Mouse (Mus musculus): ENCODE data around the gene Prepl. TPM values are rescaled to one million over a fixed set of nuclear protein-coding genes. Genes with fewer than 3 reads are reported as not detected.
A peak's percentile ranks its signal among the peaks of the same experiment; 100 is the strongest.

Gene Prepl
- 10 to 100 TPM; 40.3 to 40.5 TPM for total RNA-seq (2021)
- long read RNA-seq, experiment 1, transcript Prepl-202 (15 exons, 2,734 nt), result minor isoform, 7 of 28 reads
- long read RNA-seq, experiment 1, transcript Prepl-201 (14 exons, 3,255 nt), result major isoform, 15 of 28 reads
- long read RNA-seq, experiment 1, partial matches to known transcripts, result 2 of 28 reads
- long read RNA-seq, experiment 1, other reads (novel, unspliced or antisense), result 4 of 28 reads
- long read RNA-seq, experiment 2, transcript Prepl-201 (14 exons, 3,255 nt), result minor isoform, 11 of 38 reads
- long read RNA-seq, experiment 2, transcript Prepl-202 (15 exons, 2,734 nt), result major isoform, 16 of 38 reads
- long read RNA-seq, experiment 2, partial matches to known transcripts, result 6 of 38 reads
- long read RNA-seq, experiment 2, other reads (novel, unspliced or antisense), result 5 of 38 reads

DNA sequence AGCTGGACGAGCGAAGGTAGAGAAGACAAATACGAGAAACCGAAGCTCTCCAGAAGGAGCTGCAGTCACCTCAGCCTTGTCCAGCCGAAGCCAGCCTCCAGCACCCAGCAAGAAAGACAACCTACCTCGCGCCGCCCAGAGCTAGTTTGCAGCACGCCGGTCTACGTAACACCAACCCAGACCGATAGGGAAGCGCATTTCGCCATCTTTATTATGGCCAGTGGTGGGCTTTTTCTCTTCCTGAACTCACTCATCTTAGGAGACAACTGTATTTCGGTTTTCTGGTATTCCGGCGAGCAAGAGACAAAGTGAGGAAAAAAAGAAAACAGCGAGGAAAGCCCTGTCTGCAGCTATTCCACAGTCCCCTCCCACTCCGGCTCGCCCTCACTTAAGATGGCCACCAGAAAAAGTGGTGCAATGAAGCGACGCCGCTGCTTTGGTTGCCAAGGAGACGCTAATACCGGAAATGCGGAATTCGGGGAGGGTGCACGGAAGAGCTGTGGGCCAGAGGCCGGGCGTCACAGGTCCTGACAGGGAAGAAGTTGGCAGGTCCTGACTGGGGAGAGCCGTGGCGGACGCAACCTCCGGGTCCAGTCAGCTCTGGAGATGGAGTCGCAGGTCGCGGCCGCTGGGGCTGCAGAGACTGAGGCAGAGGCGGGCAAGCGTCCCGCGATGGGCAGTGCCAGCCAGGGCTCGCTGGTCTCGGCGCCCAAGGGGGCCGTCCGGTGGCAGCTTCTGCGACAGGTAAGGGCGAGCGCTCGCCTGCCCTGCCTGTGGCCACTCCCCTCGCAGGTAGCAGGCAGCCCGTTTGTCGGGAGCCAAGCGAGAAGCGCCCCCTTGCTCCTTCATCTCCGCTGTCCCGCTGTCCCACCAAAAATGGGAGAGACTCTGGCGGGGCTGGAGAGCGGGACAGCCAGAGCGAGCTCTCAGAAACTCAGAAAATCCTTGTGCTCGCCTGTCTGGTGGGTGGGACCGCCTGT lies at the start of gene Prepl, which contains the start of gene Camkmt:
Prepl (minus strand) TSS at position 122 of the 980 bp plus-strand sequence.
Camkmt (plus strand) TSS at position 433 of the 980 bp plus-strand sequence.
- peak; percentile 86 to 90 for DNase-seq (ENCODE audit: low spot score in 2 of 2)

DNA sequence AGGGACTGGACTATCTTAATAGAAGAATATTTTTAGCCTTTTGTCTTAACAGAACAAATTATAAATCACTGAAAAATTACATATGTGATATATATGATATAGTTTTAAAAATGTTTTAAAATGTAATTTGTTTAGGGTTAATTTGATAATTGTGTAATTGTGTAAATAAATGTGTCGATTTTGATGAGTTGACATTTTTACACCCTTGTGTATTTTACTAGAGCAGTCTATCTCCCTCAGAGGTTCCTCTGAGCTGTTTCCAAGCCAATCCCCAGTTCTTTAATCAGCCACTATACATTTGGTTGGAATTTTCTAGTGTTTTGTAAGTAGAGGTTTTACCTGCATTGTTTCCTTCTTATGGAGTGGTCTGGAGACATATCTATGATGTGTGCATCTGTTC lies 48.4 kb upstream of the Prepl start:
- DNase-seq (ENCODE audit: low spot score in 2 of 2), result no peak

DNA sequence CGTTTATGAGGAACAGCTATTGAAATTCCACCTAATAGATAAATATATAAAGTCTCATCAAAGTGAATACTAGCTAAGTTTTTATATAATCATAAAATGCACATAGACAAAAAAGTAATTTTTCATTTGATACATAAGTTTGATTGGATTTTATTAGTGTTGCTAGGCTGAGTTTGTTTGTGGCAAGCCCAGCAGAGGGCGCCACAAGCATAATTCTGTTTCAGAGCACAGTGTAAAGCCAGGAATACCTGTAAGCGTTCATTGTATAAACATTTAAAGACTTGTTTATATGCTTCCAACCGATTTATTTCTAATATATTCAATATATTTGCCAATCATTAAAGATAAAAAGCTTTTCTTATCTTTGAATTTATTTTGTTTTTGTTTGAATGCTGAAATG lies 26.6 kb upstream of the Prepl start:
- DNase-seq (ENCODE audit: low spot score in 2 of 2), result peak; percentile 62 to 68

DNA sequence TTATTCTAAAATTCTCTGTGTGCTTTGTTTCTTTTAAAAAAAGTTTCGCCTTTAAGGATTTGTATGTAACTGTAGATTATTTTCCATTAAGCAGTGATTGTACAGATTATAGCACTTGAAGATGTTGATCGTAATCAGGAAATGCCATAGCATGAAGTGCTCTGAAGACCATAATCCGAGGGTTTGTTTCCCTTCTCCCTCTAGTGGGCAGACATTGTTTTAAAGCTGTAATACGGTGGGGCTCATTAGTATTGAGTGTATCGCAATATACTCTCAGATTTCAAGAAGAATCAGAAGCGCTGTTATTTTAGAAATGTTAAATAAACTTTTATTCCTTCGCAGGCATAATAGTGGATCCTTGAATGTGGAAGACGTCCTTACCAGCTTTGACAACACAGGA lies 23.4 kb upstream of the Prepl start:
- no peak for DNase-seq (ENCODE audit: low spot score in 2 of 2)

DNA sequence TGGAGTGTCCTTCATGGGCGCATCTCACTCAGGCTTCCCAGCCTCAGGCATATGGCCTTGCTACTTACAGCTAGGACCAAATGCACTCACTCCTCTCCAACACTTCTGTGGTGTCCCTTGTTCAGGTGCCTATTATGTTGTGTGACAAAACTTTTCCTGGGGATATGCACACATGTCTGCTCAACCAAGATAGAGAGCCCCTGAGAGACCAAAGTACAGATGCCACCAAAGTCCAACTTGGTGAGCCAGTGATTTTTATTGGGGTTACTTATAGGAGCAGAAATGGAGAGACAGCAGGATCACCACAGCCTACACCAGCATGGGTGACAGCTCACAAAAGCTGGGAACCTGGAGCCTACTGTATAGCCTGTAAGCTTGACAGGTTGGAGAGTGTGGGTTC lies 20.6 kb upstream of the Prepl start:
- no peak for DNase-seq (ENCODE audit: low spot score in 2 of 2)

DNA sequence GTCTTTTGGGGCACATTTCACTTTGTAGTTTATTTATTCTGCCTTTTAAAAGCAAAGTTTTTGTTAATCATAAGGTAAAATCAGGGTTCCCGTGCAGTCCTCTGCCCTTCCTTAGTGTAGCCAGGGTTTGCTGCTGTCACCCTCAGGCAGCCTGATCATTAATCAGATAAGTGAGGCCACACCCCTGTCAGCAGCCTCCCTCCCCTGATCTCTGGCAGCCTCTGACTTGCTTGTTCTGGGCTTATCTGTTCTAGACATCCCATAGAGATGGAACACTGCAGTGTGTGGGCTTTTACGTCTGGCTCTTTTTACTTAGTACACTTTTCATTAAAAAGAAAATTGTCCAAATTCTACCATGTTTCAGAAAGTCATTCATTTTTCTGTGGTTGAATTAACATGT lies 13.3 kb upstream of the Prepl start:
- no peak for DNase-seq (ENCODE audit: low spot score in 2 of 2)

DNA sequence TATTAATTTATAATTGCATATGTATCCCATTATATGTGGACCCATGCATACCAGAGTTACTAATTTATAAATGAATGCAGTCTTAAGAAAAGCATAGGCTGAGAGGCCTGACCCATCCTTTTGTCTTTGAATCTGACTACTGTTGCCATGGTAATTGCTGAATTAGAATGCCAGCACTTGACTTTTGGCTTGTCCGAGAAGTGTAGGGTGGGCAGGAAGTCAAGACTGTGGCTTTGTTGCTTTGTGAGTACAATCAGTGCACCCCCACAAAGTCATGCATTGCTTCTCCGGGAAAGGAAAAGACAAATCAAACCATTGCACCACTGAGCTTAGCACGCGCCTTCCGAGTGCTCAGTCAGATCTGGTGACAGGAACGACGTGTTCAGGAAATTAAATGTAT lies 11.7 kb upstream of the Prepl start:
- no peak for DNase-seq (ENCODE audit: low spot score in 2 of 2)

DNA sequence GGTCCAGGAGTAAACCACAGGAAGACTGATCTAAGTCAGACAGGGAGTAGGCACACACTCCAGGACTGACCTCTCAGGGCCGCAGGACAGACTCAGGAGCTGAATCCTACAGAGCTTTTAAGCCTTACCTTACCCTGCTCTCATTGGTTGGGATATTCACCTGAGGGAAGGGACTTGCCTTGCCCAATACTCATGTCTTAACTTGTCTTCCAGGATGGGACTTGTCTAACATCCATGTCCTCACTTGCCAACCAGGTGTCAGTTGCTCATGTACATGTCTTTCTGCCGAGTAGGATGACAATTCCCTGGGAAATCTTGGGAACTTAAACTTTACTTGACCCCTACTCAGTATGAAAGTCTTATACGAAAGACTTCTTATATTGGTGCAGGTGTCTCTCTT lies 10.2 kb upstream of the Prepl start:
- no peak for DNase-seq (ENCODE audit: low spot score in 2 of 2)

DNA sequence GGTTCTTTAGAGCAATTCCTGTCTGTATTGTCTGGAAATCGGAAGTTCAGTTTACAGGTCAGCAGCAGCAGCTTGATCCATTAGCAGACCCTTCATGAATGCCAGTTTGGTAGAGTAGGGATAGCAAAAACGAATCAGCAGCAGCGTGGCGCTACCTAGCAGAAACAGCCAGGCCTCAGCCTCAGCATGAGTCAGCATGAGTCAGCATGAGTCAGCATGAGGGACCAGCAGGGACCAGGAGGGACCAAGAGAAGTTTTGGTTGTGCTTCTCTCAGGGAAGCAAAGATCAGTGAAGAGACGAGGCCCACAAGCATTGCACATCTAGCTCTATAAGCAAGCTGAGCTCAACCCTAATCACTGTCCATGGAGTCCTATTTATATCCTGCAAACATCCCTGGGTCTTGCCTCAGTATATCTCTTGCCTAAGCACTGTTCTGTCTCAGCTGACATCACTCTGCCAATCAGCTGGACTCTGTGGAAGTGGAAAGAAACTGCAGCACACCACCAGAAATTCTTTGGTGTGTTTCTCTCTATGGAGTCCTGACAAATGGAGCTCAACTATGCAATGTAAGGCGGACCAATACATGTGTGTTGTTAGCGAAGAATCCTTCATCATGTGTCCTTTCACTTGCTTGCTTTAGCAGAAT lies 8.8 kb upstream of the Prepl start:
- no peak for DNase-seq (ENCODE audit: low spot score in 2 of 2)

DNA sequence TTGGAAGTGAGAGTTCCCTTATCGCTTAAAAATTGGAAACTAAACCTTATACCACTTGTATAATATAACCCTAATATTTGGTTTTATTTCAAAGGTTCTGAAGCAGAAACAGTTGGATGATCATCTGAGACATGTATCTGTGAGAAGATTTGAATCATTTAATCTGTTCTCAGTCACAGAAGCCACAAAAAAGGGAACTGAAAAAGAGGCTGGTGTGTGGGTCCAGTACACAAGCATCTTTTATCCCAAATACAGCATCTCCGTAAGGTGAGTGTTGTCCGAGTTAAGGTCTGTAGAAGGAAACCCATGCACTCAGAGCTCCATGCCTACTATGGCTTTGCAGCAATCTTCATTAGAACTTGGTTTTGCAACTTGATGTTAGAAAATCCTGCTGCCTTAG lies 6.4 kb upstream of the Prepl start:
- no peak for DNase-seq (ENCODE audit: low spot score in 2 of 2)

DNA sequence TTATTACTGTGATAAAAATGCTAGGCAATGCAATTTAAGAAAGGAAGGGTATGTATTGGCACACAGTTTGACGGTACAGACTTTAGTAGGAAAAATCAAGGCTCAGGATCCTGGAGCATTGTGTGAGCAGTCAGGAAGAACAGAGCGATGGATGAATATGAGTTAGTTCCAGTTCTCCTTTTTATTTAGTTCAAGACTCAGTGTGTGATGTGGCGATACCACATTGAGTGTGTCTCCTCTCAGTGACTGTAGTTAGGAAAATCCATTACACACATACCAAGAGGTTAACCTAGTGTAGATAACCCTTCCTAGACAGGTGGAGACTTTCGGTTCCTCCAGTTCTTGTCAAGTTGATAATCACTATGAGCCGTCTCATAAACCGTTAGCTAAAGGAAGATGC lies 1.7 kb upstream of the Prepl start:
- DNase-seq (ENCODE audit: low spot score in 2 of 2), result no peak

DNA sequence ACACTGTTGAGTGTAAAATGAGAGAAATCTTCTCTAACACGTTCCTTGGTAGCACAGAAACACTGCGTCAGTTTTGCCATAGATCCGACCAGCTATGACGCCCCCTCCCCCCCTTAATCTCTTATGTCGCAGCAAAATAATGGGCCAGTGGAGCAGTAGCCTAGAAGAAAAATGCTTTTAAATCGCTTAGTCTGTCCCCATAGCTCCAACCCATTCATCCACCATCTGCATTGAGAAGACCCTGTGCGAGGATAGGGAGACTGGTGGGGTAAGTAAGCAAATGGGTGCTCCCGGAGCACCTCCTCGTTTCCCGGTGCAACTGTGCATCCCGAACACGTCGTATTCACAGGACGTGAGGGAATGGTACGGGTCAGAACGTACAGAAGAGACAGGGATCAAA lies 420 bp downstream of the Prepl start:
- DNase-seq (ENCODE audit: low spot score in 2 of 2), result peak in 1 of 2 experiments; percentile 4

DNA sequence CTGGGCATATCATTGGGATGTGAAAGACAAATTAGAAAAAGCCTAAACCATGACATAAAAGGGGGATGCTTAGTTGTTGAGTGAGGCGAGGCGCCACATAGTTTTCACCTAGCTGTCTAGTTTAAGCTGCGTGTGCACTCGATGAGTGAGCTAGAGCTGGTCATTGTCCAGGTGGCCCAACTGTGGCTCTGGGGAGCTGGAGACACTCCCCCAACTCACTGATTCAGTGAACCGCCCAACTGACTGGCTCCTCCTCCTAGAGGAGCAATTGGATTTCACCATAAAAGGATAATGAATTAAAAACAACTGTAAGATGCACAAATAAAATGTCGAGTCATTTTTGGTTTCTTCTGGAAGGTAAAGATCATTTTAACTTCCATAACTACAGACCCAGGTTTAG lies 1.0 kb downstream of the Prepl start:
- no peak for DNase-seq (ENCODE audit: low spot score in 2 of 2)

DNA sequence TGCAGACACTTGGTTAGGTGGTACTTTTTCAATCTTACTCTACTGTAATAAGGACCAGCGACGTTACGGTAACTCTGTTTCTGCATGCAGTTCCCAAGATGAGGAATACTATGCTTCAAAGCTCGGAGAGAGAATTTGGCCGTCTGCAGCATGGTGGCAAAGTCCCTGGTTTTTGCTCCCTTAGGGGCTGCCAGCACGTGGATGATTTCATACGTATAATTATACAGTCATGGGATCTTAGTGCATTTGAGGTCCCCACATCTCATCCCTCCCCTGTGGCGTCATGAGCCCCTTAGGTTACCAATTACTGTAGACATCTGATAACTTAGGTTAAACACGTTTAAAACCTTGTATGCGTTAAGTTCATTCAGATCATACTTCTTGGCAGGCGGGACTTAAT lies 1.6 kb downstream of the Prepl start:
- no peak for DNase-seq (ENCODE audit: low spot score in 2 of 2)

DNA sequence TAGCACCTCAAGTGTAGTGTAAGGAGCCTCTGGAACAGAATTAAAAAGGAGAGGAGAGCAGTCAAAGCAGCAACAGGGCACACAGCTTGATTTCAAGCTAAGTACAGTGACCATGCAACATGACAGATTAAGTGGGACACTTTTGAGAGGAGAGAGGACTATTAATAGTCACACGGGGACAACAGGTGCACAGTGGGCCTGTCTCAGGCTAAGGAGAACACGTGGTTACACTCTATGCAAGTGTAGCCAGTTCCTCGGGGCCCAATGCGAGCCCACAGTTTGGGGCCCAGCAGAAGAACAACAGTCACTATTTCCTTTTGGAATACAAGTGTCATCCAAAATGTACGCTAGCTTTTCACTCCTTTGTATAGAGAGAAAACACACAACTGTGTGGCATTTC lies 2.5 kb downstream of the Prepl start:
- DNase-seq (ENCODE audit: low spot score in 2 of 2), result no peak

DNA sequence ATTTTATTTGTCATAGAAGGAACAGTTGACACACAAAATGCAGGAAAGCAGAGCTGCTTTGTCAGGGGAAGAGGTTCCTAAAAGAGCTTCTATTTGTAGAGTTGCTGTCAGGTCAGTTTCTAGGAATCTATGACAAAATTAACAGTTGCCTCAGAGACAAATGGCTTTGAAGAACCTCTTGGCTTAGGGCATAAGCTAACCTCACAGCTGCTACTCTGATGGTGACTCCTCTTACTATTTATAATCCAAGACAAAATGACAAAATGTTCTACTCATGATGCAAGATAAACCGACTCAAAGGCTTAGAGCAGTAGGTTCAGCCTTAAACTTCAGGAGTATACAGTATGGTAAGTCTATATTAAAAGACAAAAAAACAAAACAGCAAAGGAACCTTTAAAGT lies 3.5 kb downstream of the Prepl start:
- no peak for DNase-seq (ENCODE audit: low spot score in 2 of 2)

DNA sequence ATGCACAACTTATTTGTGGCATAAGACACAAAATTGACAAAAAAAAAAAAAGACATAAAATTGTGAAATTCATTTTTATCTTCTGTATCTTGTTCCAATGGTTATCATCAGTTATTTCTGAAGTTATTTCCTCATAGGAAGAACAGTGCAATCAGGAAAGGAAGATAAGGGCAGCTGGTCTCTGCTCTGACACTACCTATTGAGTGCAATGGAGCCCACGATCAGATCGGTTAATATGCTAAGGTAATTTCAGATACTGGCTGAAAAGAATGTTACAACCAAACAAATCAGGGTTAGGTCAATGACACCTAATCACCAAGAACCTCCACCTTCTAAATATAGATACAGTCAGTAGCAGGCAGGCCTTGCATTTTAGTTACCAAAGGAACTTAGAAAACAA lies 4.7 kb downstream of the Prepl start:
- no peak for DNase-seq (ENCODE audit: low spot score in 2 of 2)

DNA sequence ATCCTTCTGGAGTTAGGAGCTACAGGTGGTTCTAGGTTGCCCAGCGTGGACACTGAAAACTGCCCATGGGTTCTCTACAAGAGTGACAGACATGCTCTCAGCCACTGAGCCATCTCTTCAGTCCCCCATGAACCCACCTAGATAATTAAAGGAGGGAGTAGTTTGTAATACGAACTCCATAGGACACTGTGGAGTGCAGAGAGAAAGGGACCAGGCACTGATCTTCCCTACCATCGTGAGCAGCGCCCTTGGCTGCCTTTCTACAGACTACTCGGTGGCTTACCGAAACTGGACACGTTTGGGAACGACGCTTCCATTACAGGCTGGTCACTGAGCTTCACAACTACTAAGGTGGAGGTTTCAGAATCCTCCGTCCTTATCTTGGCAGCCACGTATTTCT lies 9.3 kb downstream of the Prepl start:
- no peak for DNase-seq (ENCODE audit: low spot score in 2 of 2)

DNA sequence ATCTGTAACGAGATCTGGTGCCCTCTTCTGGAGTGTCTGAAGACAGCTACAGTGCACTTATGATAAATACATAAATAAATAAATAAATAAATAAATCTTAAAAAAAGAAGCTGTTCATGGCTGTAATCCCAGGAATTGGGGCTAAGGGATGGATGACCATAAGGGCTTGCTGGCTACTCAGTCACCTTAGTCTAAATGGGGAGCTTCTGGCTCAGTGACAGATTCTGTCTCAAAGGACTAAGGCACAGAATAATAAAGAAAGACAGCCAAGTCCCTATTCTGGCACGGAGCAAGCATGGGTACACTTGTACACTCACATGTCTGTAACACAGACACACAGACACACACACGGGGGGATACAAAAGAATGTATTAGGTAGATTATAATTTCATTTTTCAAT lies 10.8 kb downstream of the Prepl start:
- DNase-seq (ENCODE audit: low spot score in 2 of 2), result no peak

DNA sequence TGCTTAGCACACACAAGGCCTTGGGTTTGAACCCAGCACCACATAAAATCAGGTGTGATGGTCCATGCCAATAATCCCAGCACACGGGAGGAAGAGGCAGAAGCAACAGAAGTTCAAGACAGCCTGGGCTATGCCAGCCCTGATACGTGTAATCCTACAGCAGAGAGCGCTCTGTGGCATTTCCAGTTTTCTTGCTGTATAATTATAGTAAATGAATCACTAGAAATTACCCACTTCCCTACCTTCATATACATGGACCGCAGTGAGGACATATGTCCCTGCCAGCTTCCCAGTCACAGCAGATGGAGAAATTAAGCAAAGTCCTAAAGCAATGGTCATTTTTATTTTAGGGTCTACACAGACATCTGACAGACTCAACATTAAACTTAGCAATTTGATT lies 16.0 kb downstream of the Prepl start:
- no peak for DNase-seq (ENCODE audit: low spot score in 2 of 2)

DNA sequence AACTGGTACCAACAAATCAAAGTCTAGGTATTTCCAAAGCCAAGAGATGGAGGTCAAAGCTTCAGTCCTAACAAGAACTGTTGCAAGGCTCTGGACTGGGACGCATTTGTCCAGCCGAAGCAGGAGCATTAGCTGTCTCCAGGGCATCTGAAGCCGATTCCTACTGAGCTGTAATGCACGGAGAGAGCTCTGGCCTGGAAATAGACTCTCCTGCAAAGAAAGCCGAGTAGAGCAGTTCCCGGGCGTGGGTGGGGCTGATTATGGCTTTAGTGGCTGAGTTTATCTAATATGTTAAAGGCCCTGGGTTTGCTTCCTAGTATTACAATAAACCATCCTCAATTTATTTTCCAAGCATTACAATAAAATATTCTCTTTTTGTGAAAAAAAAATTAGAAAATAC lies 16.8 kb downstream of the Prepl start:
- no peak for DNase-seq (ENCODE audit: low spot score in 2 of 2)

DNA sequence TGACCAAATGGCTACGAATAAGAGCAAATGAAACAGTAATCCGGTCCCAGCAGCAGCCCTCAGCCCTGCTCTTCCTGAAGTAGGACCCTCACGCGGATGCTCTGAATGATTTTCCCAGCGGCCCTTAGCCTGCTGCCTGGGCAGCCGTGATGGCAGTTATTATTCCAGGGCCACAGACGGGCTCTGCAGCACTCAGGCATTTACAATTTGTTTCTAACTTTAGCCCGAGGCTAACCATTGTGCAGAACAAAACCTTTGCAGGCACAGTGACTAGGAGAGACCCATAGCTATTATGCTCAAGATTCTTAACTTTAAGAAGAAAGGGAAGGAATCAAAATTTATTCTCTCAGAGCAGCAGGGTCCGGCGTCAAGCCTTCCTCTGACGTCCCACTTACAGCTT lies 17.7 kb downstream of the Prepl start:
- no peak for DNase-seq (ENCODE audit: low spot score in 2 of 2)
